Mouse (Mus musculus) midbrain, embryonic 16.5 days (tissue): ENCODE measurements around the gene Gm11172. TPM values are rescaled to one million over a fixed set of nuclear protein-coding genes. Genes with fewer than 3 reads are reported as not detected.

Experiments
- ATAC-seq: fragments of 200-750 bp; cut with Nextera tagmentation; 2 replicates; pipeline ENCODE4 v1.8.0; 2017; ENCODE audit warnings: moderate TSS enrichment
- H3K27ac ChIP-seq: fragments of 300-500 bp; sonication (generic); 2 replicates; pipeline ENCODE4 v1.5.1; 2014; ENCODE audit warnings: mild to moderate bottlenecking, low read length, mixed read lengths
- H3K27me3 ChIP-seq: fragments of 300-500 bp; sonication (generic); 2 replicates; pipeline ENCODE4 v1.6.1; 2014; ENCODE audit warnings: low read depth, low read length, mixed read lengths; ENCODE audit not compliant: control insufficient read depth, insufficient read depth
- H3K36me3 ChIP-seq: fragments of 300-500 bp; sonication (generic); 2 replicates; pipeline ENCODE4 v1.6.1; 2014; ENCODE audit warnings: mild to moderate bottlenecking, low read length, moderate library complexity, mixed read lengths; ENCODE audit not compliant: control insufficient read depth, insufficient read depth
- H3K4me1 ChIP-seq: fragments of 300-500 bp; sonication (generic); 2 replicates; pipeline ENCODE4 v1.6.1; 2014; ENCODE audit warnings: mild to moderate bottlenecking, low read length, mixed read lengths; ENCODE audit not compliant: control insufficient read depth, insufficient read depth
- H3K4me2 ChIP-seq: fragments of 300-500 bp; sonication (generic); 2 replicates; pipeline ENCODE4 v1.6.1; 2014; ENCODE audit warnings: mild to moderate bottlenecking, low read length, mixed read lengths
- H3K4me3 ChIP-seq: fragments of 300-500 bp; sonication (generic); 2 replicates; pipeline ENCODE4 v1.5.1; 2014; ENCODE audit warnings: low read depth, mild to moderate bottlenecking, low read length, moderate library complexity, mixed read lengths
- H3K9ac ChIP-seq: fragments of 300-500 bp; sonication (generic); 2 replicates; pipeline ENCODE4 v1.6.1; 2014; ENCODE audit warnings: low read depth, low read length, mixed read lengths
- H3K9me3 ChIP-seq: fragments of 300-500 bp; sonication (generic); replicated peaks from 2 replicates; pipeline ENCODE4 v1.6.1; 2014; ENCODE audit warnings: mild to moderate bottlenecking, low read length, mixed read lengths; ENCODE audit not compliant: control insufficient read depth, poor library complexity, severe bottlenecking
- WGBS: fragments of 180-500 bp; shearing (Covaris S2); extraction: QIAGEN DNeasy Blood & Tissue Kit; methylation state at CpG from one replicate; pipeline ENCODE4 v1.1.7; 2014; 5-methylcytosine and 5-hydroxymethylcytosine counted together
- polyA plus RNA-seq: library from polyadenylated mRNA; unstranded; fragments of >200 nt; fragmentation: Nextera tagmentation; extraction: Ambion mirVana; gene quantifications from 2 replicates; pipeline ENCODE4 v1.2.1, GENCODE M21; 2015

The Gm11172 gene
- polyA plus RNA-seq, 1 experiment from 2014 or later: not detected

GRCm38 (mm10) chr16:10821387-10821786 lies 8.7 kb downstream of the Gm11172 start:
- Histone ChIP-seq H3K27ac (no peak overlapping the region), H3K36me3 (no peaks in the 10 kb centered on the region), H3K9ac (no peak overlapping the region), H3K9me3 (no peaks in the 10 kb centered on the region), H3K4me3 (no peak overlapping the region), H3K27me3 (no peaks in the 10 kb centered on the region), H3K4me2 (no peak overlapping the region), H3K4me1 (no peaks in the 10 kb centered on the region)
- WGBS: 78% methylated on average over 4 of the region's 4 CpGs
- no peak for ATAC-seq

- no peak overlapping the region for H3K4me3 ChIP-seq
- 90% methylated on average over 1 of the region's 1 CpGs for WGBS
- no peaks in the 10 kb centered on the region for H3K9me3 ChIP-seq
- H3K4me1 ChIP-seq: no peaks in the 10 kb centered on the region
- no peak overlapping the region for H3K9ac ChIP-seq
- H3K27me3 ChIP-seq: no peaks in the 10 kb centered on the region
- ATAC-seq: no peak
- no peak overlapping the region for H3K27ac ChIP-seq
- no peaks in the 10 kb centered on the region for H3K36me3 ChIP-seq
- no peak overlapping the region for H3K4me2 ChIP-seq
Measured at GRCm38 (mm10) chr16:10824536-10824935, 11.8 kb downstream of the Gm11172 start.

- Histone ChIP-seq H3K4me2 (no peak overlapping the region), H3K9me3 (no peaks in the 10 kb centered on the region), H3K4me1 (no peaks in the 10 kb centered on the region), H3K27me3 (no peaks in the 10 kb centered on the region), H3K36me3 (no peaks in the 10 kb centered on the region), H3K9ac (no peak overlapping the region), H3K27ac (no peak overlapping the region), H3K4me3 (no peak overlapping the region)
- ATAC-seq: no peak
- WGBS: 87% methylated on average over 4 of the region's 4 CpGs
Measured at GRCm38 (mm10) chr16:10825840-10826239, 13.1 kb downstream of the Gm11172 start.

GRCm38 (mm10) chr16:10827269-10827668 lies 14.6 kb downstream of the Gm11172 start:
- no peak for ATAC-seq
- WGBS: 91% methylated on average over 9 of the region's 9 CpGs
- Histone ChIP-seq H3K27ac (no peak overlapping the region), H3K4me1 (no peaks in the 10 kb centered on the region), H3K4me3 (no peak overlapping the region), H3K36me3 (no peaks in the 10 kb centered on the region), H3K9ac (no peak overlapping the region), H3K27me3 (no peaks in the 10 kb centered on the region), H3K4me2 (no peak overlapping the region), H3K9me3 (no peaks in the 10 kb centered on the region)

- no peaks in the 10 kb centered on the region for H3K9me3 ChIP-seq
- H3K9ac ChIP-seq: no peak overlapping the region
- no peak overlapping the region for H3K4me2 ChIP-seq
- H3K27me3 ChIP-seq: no peaks in the 10 kb centered on the region
- no peaks in the 10 kb centered on the region for H3K36me3 ChIP-seq
- H3K4me3 ChIP-seq: no peak overlapping the region
- H3K4me1 ChIP-seq: no peaks in the 10 kb centered on the region
- WGBS: 81% methylated on average over 7 of the region's 7 CpGs
- H3K27ac ChIP-seq: no peak overlapping the region
- ATAC-seq: no peak
Measured at GRCm38 (mm10) chr16:10827766-10828460, 15.2 kb downstream of the Gm11172 start.

- Histone ChIP-seq H3K9me3 (no peaks in the 10 kb centered on the region), H3K27me3 (no peaks in the 10 kb centered on the region), H3K27ac (no peak overlapping the region), H3K4me3 (no peak overlapping the region), H3K4me1 (no peaks in the 10 kb centered on the region), H3K9ac (no peak overlapping the region), H3K36me3 (no peaks in the 10 kb centered on the region), H3K4me2 (no peak overlapping the region)
- ATAC-seq: no peak
- WGBS: 86% methylated on average over 4 of the region's 4 CpGs
Measured at GRCm38 (mm10) chr16:10828461-10828805, 15.7 kb downstream of the Gm11172 start.

GRCm38 (mm10) chr16:10834542-10834910 lies 21.8 kb downstream of the Gm11172 start:
- H3K27ac ChIP-seq: no peak overlapping the region
- peak overlapping the region; percentile 90 for H3K4me2 ChIP-seq
- peak overlapping the region; percentile 66; the same call in 1 of the 2 replicates for H3K9ac ChIP-seq
- 6% methylated on average over 12 of the region's 12 CpGs for WGBS
- no peak for ATAC-seq
- H3K4me1 ChIP-seq: peaks cover 8% of the 10 kb centered on the region
- no peaks in the 10 kb centered on the region for H3K27me3 ChIP-seq
- H3K9me3 ChIP-seq: no peaks in the 10 kb centered on the region
- no peaks in the 10 kb centered on the region for H3K36me3 ChIP-seq
- H3K4me3 ChIP-seq: peak overlapping the region; percentile 84

- Histone ChIP-seq H3K4me2 (peak within 1 kb of the TSS; percentile 90), H3K4me3 (peak within 1 kb of the TSS; percentile 84), H3K27me3 (no peaks in the 10 kb centered on the region), H3K36me3 (no peaks in the 10 kb centered on the region), H3K9ac (peak within 1 kb of the TSS; percentile 66), H3K9me3 (no peaks in the 10 kb centered on the region), H3K4me1 (peaks cover 8% of the 10 kb centered on the region), H3K27ac (no peak within 1 kb of the TSS)
- peak; percentile 96 for ATAC-seq
- WGBS: under 1% methylated on average over 63 of the region's 69 CpGs
Measured at GRCm38 (mm10) chr16:10834911-10835587, 22.3 kb downstream of the Gm11172 start, which contains the start of gene Rmi2. Gene Rmi2 (plus strand): TSS chr16:10835059.

- Histone ChIP-seq H3K9me3 (no peaks in the 10 kb centered on the region), H3K4me2 (no peak overlapping the region), H3K9ac (no peak overlapping the region), H3K4me3 (no peak overlapping the region), H3K27me3 (no peaks in the 10 kb centered on the region), H3K36me3 (no peaks in the 10 kb centered on the region), H3K27ac (no peak overlapping the region), H3K4me1 (peaks cover 8% of the 10 kb centered on the region)
- ATAC-seq: no peak
- 94% methylated on average over 3 of the region's 3 CpGs for WGBS
Measured at GRCm38 (mm10) chr16:10836388-10836787, 23.7 kb downstream of the Gm11172 start.
